Mouse (Mus musculus) lung, postnatal 36 days (tissue): ENCODE measurements around the gene Itpa.
A peak's percentile ranks its signal among the peaks of the same experiment; 100 is the strongest.

ENCODE experiments used
- DNase-seq: peaks from one replicate; pipeline ENCODE4 v3.0.0; 2022; ENCODE audit warnings: mixed read lengths

Itpa gene

GRCm38 (mm10) chr2:130657541-130657940 lies 9.9 kb upstream of the Itpa start:
- no peak for DNase-seq

GRCm38 (mm10) chr2:130658530-130658929 lies 8.9 kb upstream of the Itpa start:
- DNase-seq = no peak

GRCm38 (mm10) chr2:130663342-130663741 lies 4.1 kb upstream of the Itpa start:
- no peak for DNase-seq

GRCm38 (mm10) chr2:130664102-130664701 lies 3.2 kb upstream of the Itpa start, which contains the start of gene Ddrgk1:
Ddrgk1 (minus strand) TSS chr2:130664659.
- peak; percentile 92 for DNase-seq

- no peak for DNase-seq
Measured at GRCm38 (mm10) chr2:130677211-130677610, 9.8 kb downstream of the Itpa start.

- no peak for DNase-seq
Measured at GRCm38 (mm10) chr2:130679154-130679553, 11.7 kb downstream of the Itpa start.

GRCm38 (mm10) chr2:130679899-130680298 lies 12.5 kb downstream of the Itpa start:
- no peak for DNase-seq

GRCm38 (mm10) chr2:130681531-130681930 lies 14.1 kb downstream of the Itpa start:
- no peak for DNase-seq

GRCm38 (mm10) chr2:130685426-130685825 lies 18.0 kb downstream of the Itpa start:
- no peak for DNase-seq

- no peak for DNase-seq
Measured at GRCm38 (mm10) chr2:130689011-130689410, 21.6 kb downstream of the Itpa start.

- DNase-seq = no peak
Measured at GRCm38 (mm10) chr2:130693563-130693962, 26.2 kb downstream of the Itpa start.

- DNase-seq = peak; percentile 31
Measured at GRCm38 (mm10) chr2:130696700-130697152, 29.3 kb downstream of the Itpa start.

- DNase-seq = peak; percentile 76
Measured at GRCm38 (mm10) chr2:130697153-130697810, 29.9 kb downstream of the Itpa start, which contains the start of gene Slc4a11. Slc4a11 (minus strand) TSS chr2:130697519.

- no peak for DNase-seq
Measured at GRCm38 (mm10) chr2:130697821-130698266, 30.4 kb downstream of the Itpa start.

- DNase-seq = no peak
Measured at GRCm38 (mm10) chr2:130704040-130705001, 36.9 kb downstream of the Itpa start.

GRCm38 (mm10) chr2:130705178-130705577 lies 37.8 kb downstream of the Itpa start:
- no peak for DNase-seq

- DNase-seq = no peak
Measured at GRCm38 (mm10) chr2:130706602-130707001, 39.2 kb downstream of the Itpa start.

GRCm38 (mm10) chr2:130707057-130707456 lies 39.6 kb downstream of the Itpa start:
- DNase-seq = no peak

- no peak for DNase-seq
Measured at GRCm38 (mm10) chr2:130717951-130718350, 50.5 kb downstream of the Itpa start.

- DNase-seq = no peak
Measured at GRCm38 (mm10) chr2:130724369-130724768, 57.0 kb downstream of the Itpa start.

- no peak for DNase-seq
Measured at GRCm38 (mm10) chr2:130727752-130728151, 60.3 kb downstream of the Itpa start.

GRCm38 (mm10) chr2:130728906-130729585 lies 61.6 kb downstream of the Itpa start:
- DNase-seq = peak; percentile 9

- DNase-seq = peak; percentile 63
Measured at GRCm38 (mm10) chr2:130730746-130731145, 63.3 kb downstream of the Itpa start.
